Mouse (Mus musculus): Measurements from ENCODE around the gene Ube2i. TPM values are rescaled to one million over a fixed set of nuclear protein-coding genes. Genes with fewer than 3 reads are reported as not detected.
"Not testable (repeated sequence)": the region's sequence is repeated elsewhere in the genome, so short reads cannot be mapped to it uniquely, and the experiment has no call there.

Ube2i gene
- polyA plus RNA-seq, 1 experiment from 2014 or later, result 556 TPM

DNA sequence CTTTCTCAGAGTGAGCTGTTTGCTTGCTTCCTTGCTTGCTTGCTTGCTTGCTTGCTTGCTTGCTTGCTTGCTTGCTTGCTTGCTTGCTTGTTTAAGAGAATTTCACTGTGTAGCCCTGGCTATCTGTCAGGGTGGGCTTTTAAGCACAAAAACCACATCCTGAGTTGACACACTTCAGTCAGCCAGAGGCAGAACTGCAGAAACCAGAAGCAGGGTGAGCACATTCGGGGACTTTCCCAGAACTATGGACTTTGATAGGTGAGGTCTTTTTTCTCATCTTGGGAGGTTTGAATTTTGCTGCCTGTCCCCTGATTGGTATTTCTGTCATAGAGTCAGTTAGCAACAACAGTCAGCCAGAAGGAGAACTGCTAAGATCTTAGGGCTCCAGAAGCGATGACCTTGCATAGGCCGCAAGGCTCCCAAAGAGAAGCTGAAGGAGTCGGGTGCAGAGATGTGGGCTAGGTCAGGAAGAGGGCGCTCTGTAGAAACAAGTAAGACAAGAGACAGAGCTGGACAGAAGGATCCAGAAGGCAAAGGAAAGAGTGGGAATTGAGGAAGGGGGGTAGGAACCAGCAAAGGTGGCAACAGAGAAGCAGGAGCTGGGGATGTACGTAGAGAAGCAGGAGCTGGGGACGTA is 49.7 kb downstream of the Ube2i start:
- no peak overlapping the region for H3K4me2 ChIP-seq (replicated peaks)
- WGBS, result 86% methylated on average over 7 of the region's 7 CpGs
- H3K9ac ChIP-seq, result no peak overlapping the region
- ATAC-seq, result no peak
- H3K36me3 ChIP-seq, result no peaks in the 10 kb centered on the region
- no peak overlapping the region for H3K27ac ChIP-seq
- H3K27me3 ChIP-seq (replicated peaks), result no peaks in the 10 kb centered on the region
- peaks cover 6% of the 10 kb centered on the region for H3K4me1 ChIP-seq (replicated peaks)
- H3K4me3 ChIP-seq (replicated peaks), result no peak overlapping the region
- no peaks in the 10 kb centered on the region for H3K9me3 ChIP-seq

- 50% methylated on average over 6 of the region's 6 CpGs for WGBS
- H3K4me1 ChIP-seq (replicated peaks), result peaks cover 6% of the 10 kb centered on the region
- H3K9ac ChIP-seq, result no peak overlapping the region
- H3K27me3 ChIP-seq (replicated peaks), result no peaks in the 10 kb centered on the region
- no peaks in the 10 kb centered on the region for H3K9me3 ChIP-seq
- ATAC-seq, result no peak
- no peak overlapping the region for H3K27ac ChIP-seq
- H3K4me2 ChIP-seq (replicated peaks), result peak overlapping the region; percentile 59
- peak overlapping the region; percentile 29 for H3K4me3 ChIP-seq (replicated peaks)
- H3K36me3 ChIP-seq, result 0 out of 2 replicates have a peak, but pooled peaks cover 2% of the 10 kb centered on the region
Measured at GRCm38 (mm10) chr17:25222951-25223601, 51.3 kb downstream of the Ube2i start.

DNA sequence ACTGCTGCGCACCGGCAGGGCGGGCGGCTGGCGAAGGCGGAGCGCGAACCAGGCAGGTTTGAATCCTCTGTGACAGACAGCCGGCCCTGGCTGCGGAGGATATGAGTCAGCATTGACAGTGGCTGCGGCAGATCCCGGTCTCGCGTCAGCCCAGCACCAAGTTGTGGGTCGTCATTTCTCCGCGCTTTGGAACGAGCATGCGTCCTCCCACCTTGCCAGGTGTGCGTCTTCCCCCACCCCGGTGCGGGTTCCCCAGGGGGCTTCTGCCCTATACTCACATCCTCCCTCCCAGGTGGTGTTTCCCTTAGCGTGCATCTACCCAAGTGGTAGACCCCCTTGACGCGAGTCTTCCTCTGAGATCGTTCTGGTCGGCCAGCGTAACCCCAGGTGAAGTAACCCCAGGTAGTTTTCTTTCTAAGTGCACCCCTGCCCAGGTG is 51.9 kb downstream of the Ube2i start:
- Histone ChIP-seq H3K4me2 (replicated peaks) (peak overlapping the region; percentile 77), H3K4me3 (replicated peaks) (peak overlapping the region; percentile 43)
- H3K36me3 ChIP-seq; H3K27ac ChIP-seq; H3K9me3 ChIP-seq; H3K9ac ChIP-seq; H3K4me1 ChIP-seq (replicated peaks); H3K27me3 ChIP-seq (replicated peaks): not testable (repeated sequence)
- peak; percentile 93 for ATAC-seq
- 14% methylated on average over 16 of the region's 28 CpGs for WGBS

DNA sequence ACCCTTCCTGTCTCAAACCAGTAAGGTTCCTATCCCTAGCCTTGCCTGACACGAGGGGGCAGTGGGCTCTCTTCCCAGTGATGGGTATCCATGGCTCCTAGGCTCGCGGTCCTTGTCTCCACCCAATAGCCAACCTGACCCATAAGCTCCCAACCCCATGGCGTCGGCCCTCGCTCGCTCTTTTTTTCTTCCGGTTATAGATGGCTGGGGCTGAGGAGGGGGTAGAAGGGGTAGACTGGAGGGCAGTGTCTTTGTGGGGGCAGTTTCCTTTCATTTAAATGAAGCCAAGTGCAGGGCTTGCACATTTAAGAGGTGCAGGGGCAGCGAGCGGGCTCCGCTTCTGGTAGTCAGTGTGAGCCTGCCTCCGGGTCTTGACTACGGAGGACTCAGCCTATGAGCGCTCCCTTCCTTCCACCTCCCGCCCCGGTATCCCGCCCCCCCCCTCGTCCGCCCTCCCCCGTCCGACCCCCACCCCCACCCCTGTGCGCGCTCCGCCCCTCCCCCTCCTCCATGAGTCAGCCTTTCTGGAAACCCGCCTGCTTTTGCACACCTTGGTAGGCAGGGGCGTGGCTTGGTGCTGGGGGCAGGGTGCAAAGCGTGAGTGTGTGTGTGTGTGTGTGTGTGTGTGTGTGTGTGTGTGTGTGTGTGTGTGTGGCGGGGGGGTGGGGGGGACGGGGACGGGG is 52.5 kb downstream of the Ube2i start:
- WGBS, result 2% methylated on average over 23 of the region's 30 CpGs
- peaks cover 6% of the 10 kb centered on the region for H3K4me1 ChIP-seq (replicated peaks)
- H3K27me3 ChIP-seq (replicated peaks), result no peaks in the 10 kb centered on the region
- H3K9me3 ChIP-seq, result no peaks in the 10 kb centered on the region
- H3K9ac ChIP-seq, result peak overlapping the region; percentile 44
- ATAC-seq, result peak; percentile 92
- H3K36me3 ChIP-seq, result 0 out of 2 replicates have a peak, but pooled peaks cover 2% of the 10 kb centered on the region
- H3K27ac ChIP-seq, result no peak overlapping the region
- peak overlapping the region; percentile 43 for H3K4me3 ChIP-seq (replicated peaks)
- H3K4me2 ChIP-seq (replicated peaks), result peak overlapping the region; percentile 77

DNA sequence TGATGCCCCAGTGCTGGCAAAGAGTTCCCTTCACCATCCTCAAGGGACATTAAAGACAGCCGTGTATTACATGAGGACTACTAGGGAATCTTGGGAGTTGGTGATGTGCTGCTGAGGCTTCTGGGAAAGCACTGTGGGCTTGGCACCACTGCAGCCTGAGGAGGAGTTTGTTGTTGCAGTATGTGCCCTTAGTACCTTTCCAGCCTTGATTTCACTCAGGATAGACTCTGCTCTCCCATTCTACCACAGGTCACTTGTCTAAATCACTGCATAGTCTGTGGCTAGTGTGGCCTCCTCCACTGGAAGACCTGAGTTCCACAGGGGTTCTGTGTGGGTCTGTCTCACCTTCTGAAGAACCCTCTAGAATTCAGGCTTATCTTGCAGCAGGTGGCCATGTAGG is 53.7 kb downstream of the Ube2i start:
- Histone ChIP-seq H3K9ac (no peak overlapping the region), H3K36me3 (0 out of 2 replicates have a peak, but pooled peaks cover 2% of the 10 kb centered on the region), H3K4me2 (replicated peaks) (no peak overlapping the region), H3K4me3 (replicated peaks) (no peak overlapping the region), H3K4me1 (replicated peaks) (peaks cover 6% of the 10 kb centered on the region), H3K27me3 (replicated peaks) (no peaks in the 10 kb centered on the region), H3K9me3 (no peaks in the 10 kb centered on the region), H3K27ac (no peak overlapping the region)
- 88% methylated on average over 1 of the region's 1 CpGs for WGBS
- ATAC-seq, result no peak

GRCm38 (mm10) chr17:25219492-25220295 is 54.7 kb downstream of the Ube2i start:
- ATAC-seq, result no peak
- WGBS, result 91% methylated on average over 15 of the region's 15 CpGs
- Histone ChIP-seq H3K9me3 (no peaks in the 10 kb centered on the region), H3K4me2 (replicated peaks) (no peak overlapping the region), H3K4me1 (replicated peaks) (peaks cover 6% of the 10 kb centered on the region), H3K36me3 (0 out of 2 replicates have a peak, but pooled peaks cover 6% of the 10 kb centered on the region), H3K9ac (no peak overlapping the region), H3K27me3 (replicated peaks) (no peaks in the 10 kb centered on the region), H3K4me3 (replicated peaks) (no peak overlapping the region), H3K27ac (no peak overlapping the region)

- Histone ChIP-seq H3K9ac (no peak overlapping the region), H3K27ac (no peak overlapping the region), H3K9me3 (no peaks in the 10 kb centered on the region), H3K4me2 (replicated peaks) (no peak overlapping the region), H3K27me3 (replicated peaks) (no peaks in the 10 kb centered on the region), H3K4me1 (replicated peaks) (peaks cover 6% of the 10 kb centered on the region), H3K36me3 (peaks cover 6% of the 10 kb centered on the region; the same call in 1 of the 2 replicates), H3K4me3 (replicated peaks) (no peak overlapping the region)
- 91% methylated on average over 9 of the region's 9 CpGs for WGBS
- no peak for ATAC-seq
Measured at GRCm38 (mm10) chr17:25218967-25219366, 55.5 kb downstream of the Ube2i start.

- H3K27me3 ChIP-seq (replicated peaks), result no peaks in the 10 kb centered on the region
- H3K9me3 ChIP-seq, result no peaks in the 10 kb centered on the region
- no peak overlapping the region for H3K4me3 ChIP-seq (replicated peaks)
- WGBS, result 79% methylated on average over 3 of the region's 3 CpGs
- no peak overlapping the region for H3K4me2 ChIP-seq (replicated peaks)
- no peak overlapping the region for H3K27ac ChIP-seq
- H3K36me3 ChIP-seq, result peaks cover 9% of the 10 kb centered on the region
- no peak for ATAC-seq
- H3K9ac ChIP-seq, result no peak overlapping the region
- H3K4me1 ChIP-seq (replicated peaks), result no peaks in the 10 kb centered on the region
Measured at GRCm38 (mm10) chr17:25215431-25215830, 59.0 kb downstream of the Ube2i start.

Other genes with a start within 250 kb of the Ube2i start
- 22.8 and 23.2 TPM in 2 replicates for gene Tmem204, start 191.0 kb downstream of the Ube2i start, polyA plus RNA-seq (2015; fragmentation: Nextera tagmentation; extraction: Ambion mirVana)
- gene Telo2, start 158.7 kb downstream of the Ube2i start, polyA plus RNA-seq (2015; fragmentation: Nextera tagmentation; extraction: Ambion mirVana), result 34.0 and 39.3 TPM in 2 replicates
- gene Ptx4, start 153.9 kb downstream of the Ube2i start, polyA plus RNA-seq (2015; fragmentation: Nextera tagmentation; extraction: Ambion mirVana), result 0.15 and 0.25 TPM in 2 replicates
- 20.3 and 20.4 TPM in 2 replicates for gene Clcn7, start 141.2 kb downstream of the Ube2i start, polyA plus RNA-seq (2015; fragmentation: Nextera tagmentation; extraction: Ambion mirVana)
- gene Ccdc154, start 112.2 kb downstream of the Ube2i start, polyA plus RNA-seq (2015; fragmentation: Nextera tagmentation; extraction: Ambion mirVana), result 0.16 and 0.19 TPM in 2 replicates
- gene Gm38655, start 99.2 kb downstream of the Ube2i start, polyA plus RNA-seq (2015; fragmentation: Nextera tagmentation; extraction: Ambion mirVana), result 1.2 and 1.7 TPM in 2 replicates
- 37.4 and 39.5 TPM in 2 replicates for gene BC003965, start 90.1 kb downstream of the Ube2i start, polyA plus RNA-seq (2015; fragmentation: Nextera tagmentation; extraction: Ambion mirVana)
- 6.0 and 6.6 TPM in 2 replicates for gene Unkl, start 86.2 kb downstream of the Ube2i start, polyA plus RNA-seq (2015; fragmentation: Nextera tagmentation; extraction: Ambion mirVana)
- gene Gnptg, start 34.5 kb downstream of the Ube2i start, polyA plus RNA-seq (2015; fragmentation: Nextera tagmentation; extraction: Ambion mirVana), result 40.6 and 42.7 TPM in 2 replicates
- 37.7 and 38.5 TPM in 2 replicates for gene Tsr3, start 34.5 kb downstream of the Ube2i start, polyA plus RNA-seq (2015; fragmentation: Nextera tagmentation; extraction: Ambion mirVana)
- gene Baiap3, start 18.3 kb downstream of the Ube2i start, polyA plus RNA-seq (2015; fragmentation: Nextera tagmentation; extraction: Ambion mirVana), result 4.0 and 4.3 TPM in 2 replicates
- 0.62 TPM in 1 of 2 replicates, not detected in the other for gene Prss34, start 23.8 kb upstream of the Ube2i start, polyA plus RNA-seq (2015; fragmentation: Nextera tagmentation; extraction: Ambion mirVana)
- not detected in 2 replicates for gene Prss28, start 34.0 kb upstream of the Ube2i start, polyA plus RNA-seq (2015; fragmentation: Nextera tagmentation; extraction: Ambion mirVana)
- gene Prss29, start 44.0 kb upstream of the Ube2i start, polyA plus RNA-seq (2015; fragmentation: Nextera tagmentation; extraction: Ambion mirVana), result not detected in 2 replicates
- not detected in 2 replicates for gene Tpsab1, start 70.9 kb upstream of the Ube2i start, polyA plus RNA-seq (2015; fragmentation: Nextera tagmentation; extraction: Ambion mirVana)
- 1.9 TPM in 2 replicates for gene Tpsb2, start 91.7 kb upstream of the Ube2i start, polyA plus RNA-seq (2015; fragmentation: Nextera tagmentation; extraction: Ambion mirVana)
- 14.3 and 17.6 TPM in 2 replicates for gene Tpsg1, start 94.7 kb upstream of the Ube2i start, polyA plus RNA-seq (2015; fragmentation: Nextera tagmentation; extraction: Ambion mirVana)
- gene Cacna1h, start 159.2 kb upstream of the Ube2i start, polyA plus RNA-seq (2015; fragmentation: Nextera tagmentation; extraction: Ambion mirVana), result 4.3 and 4.6 TPM in 2 replicates
- not detected in 2 replicates for gene Tekt4, start 180.0 kb upstream of the Ube2i start, polyA plus RNA-seq (2015; fragmentation: Nextera tagmentation; extraction: Ambion mirVana)
- gene Sstr5, start 222.7 kb upstream of the Ube2i start, polyA plus RNA-seq (2015; fragmentation: Nextera tagmentation; extraction: Ambion mirVana), result 0.49 and 0.73 TPM in 2 replicates

Measured in intestine, embryonic 15.5 days (tissue).